Mouse (Mus musculus): ENCODE measurements at regions not wholly inside any gene's neighbourhood (a gene's known extent, or its start where the extent isn't known, plus 50 kb on each side); places are given as distances from the start of the nearest gene placed in this dataset.

DNA sequence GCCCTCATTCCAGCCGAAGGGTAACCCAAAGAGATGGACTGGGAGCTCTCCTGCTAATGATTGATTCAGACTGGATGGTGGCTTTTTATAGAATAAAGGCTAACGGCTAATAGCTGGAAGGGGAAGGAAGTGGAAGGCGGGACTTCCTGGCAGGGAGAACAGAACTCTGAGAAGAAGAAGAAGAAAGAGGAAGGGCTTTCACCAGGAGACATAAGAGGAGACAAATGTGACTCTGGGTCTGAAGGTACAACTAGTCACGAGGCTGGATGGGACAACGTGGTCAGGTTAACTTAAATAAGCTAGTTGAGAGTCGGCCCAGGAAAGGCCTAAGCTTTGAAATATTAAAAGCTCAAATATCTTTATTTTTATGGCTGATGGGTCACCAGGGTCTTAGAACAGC lies 224.8 kb upstream of the Jarid2 start:
- H3K4me3 ChIP-seq (ENCODE audit: low read depth, low read length): no peak overlapping the region
- no peak for ATAC-seq
- no peak overlapping the region for H3K4me2 ChIP-seq (replicated peaks; ENCODE audit: low read depth)
- H3K9ac ChIP-seq (ENCODE audit: low read depth, low read length): no peak overlapping the region
- TF ChIP-seq CTCF (IDR thresholded peaks at IDR 0.05; ENCODE audit: low read depth): no peak
- no peak overlapping the region for H3K27ac ChIP-seq (ENCODE audit: low read depth, low read length)
- H3K9me3 ChIP-seq (ENCODE audit: control insufficient read depth): no peaks in the 10 kb centered on the region
- no peaks in the 10 kb centered on the region for H3K36me3 ChIP-seq (ENCODE audit: control insufficient read depth, insufficient read depth)
- H3K27me3 ChIP-seq (replicated peaks; ENCODE audit: control insufficient read depth, insufficient read depth, low read length): no peaks in the 10 kb centered on the region
- H3K4me1 ChIP-seq (replicated peaks; ENCODE audit: control insufficient read depth, insufficient read depth, low read length): 0 out of 2 replicates have a peak, but pooled peaks cover 3% of the 10 kb centered on the region
- WGBS: 86% methylated on average over 6 of the region's 6 CpGs

- ATAC-seq: no peak
- TF ChIP-seq CTCF (IDR thresholded peaks at IDR 0.05; ENCODE audit: low read depth): no peak
- 47% methylated on average over 5 of the region's 5 CpGs for WGBS
Observed at GRCm38 (mm10) chr13:44506975-44507374, 222.3 kb upstream of the Jarid2 start.

DNA sequence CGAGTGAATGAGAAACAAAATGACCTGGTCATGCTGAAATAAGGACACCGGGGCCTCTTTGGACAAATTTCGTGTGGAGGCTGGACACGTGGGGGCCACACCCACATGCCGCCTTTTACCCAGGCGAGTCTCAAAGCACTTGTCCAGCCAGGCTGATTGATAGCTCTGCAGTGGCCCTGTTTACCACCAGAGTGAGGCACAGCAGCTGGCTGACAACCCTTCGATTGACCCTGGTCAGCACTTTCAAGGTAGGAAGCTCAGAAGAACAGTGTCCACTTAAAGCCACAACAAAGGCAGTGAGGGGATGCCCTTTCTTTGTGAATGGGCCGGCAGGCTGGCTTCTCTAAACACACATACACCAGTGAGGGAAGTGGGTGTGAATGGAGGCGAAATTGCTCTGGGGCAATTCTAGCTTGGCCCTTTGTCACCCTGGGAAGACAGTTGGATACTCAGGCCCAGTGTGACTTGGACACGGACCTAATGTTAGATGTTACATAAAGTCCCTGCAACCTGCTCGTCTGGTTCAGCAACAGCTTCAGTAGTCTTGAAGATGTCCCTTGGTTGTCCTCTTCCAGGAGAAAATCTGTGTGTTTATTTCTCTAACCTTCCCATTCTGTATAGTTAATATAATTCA lies 219.6 kb upstream of the Jarid2 start:
- no peak for ATAC-seq

More at GRCm38 (mm10) chr13:44506975-44507374, 222.3 kb upstream of the Jarid2 start:
- H3K4me2 ChIP-seq (replicated peaks; ENCODE audit: low read depth): no peak overlapping the region
- H3K9me3 ChIP-seq (ENCODE audit: control insufficient read depth): no peaks in the 10 kb centered on the region
- H3K4me1 ChIP-seq (replicated peaks; ENCODE audit: control insufficient read depth, insufficient read depth, low read length): 0 out of 2 replicates have a peak, but pooled peaks cover 3% of the 10 kb centered on the region
- no peak overlapping the region for H3K9ac ChIP-seq (ENCODE audit: low read depth, low read length)
- no peak overlapping the region for H3K4me3 ChIP-seq (ENCODE audit: low read depth, low read length)
- H3K36me3 ChIP-seq (ENCODE audit: control insufficient read depth, insufficient read depth): no peaks in the 10 kb centered on the region
- no peaks in the 10 kb centered on the region for H3K27me3 ChIP-seq (replicated peaks; ENCODE audit: control insufficient read depth, insufficient read depth, low read length)
- no peak overlapping the region for H3K27ac ChIP-seq (ENCODE audit: low read depth, low read length)

GRCm38 (mm10) chr13:44513378-44514285 lies 215.6 kb upstream of the Jarid2 start:
- H3K4me2 ChIP-seq (replicated peaks; ENCODE audit: low read depth): no peak overlapping the region
- H3K4me3 ChIP-seq (ENCODE audit: low read depth, low read length): no peak overlapping the region
- H3K27me3 ChIP-seq (replicated peaks; ENCODE audit: control insufficient read depth, insufficient read depth, low read length): no peaks in the 10 kb centered on the region
- no peak for TF ChIP-seq CTCF (IDR thresholded peaks at IDR 0.05; ENCODE audit: low read depth)
- ATAC-seq: no peak
- H3K4me1 ChIP-seq (replicated peaks; ENCODE audit: control insufficient read depth, insufficient read depth, low read length): no peaks in the 10 kb centered on the region
- WGBS: 62% methylated on average over 13 of the region's 13 CpGs
- H3K27ac ChIP-seq (ENCODE audit: low read depth, low read length): no peak overlapping the region
- no peaks in the 10 kb centered on the region for H3K9me3 ChIP-seq (ENCODE audit: control insufficient read depth)
- H3K9ac ChIP-seq (ENCODE audit: low read depth, low read length): no peak overlapping the region
- H3K36me3 ChIP-seq (ENCODE audit: control insufficient read depth, insufficient read depth): no peaks in the 10 kb centered on the region

More for the DNA sequence above, 219.6 kb upstream of the Jarid2 start:
- Histone ChIP-seq H3K4me3 (ENCODE audit: low read depth, low read length) (no peak overlapping the region), H3K27me3 (replicated peaks; ENCODE audit: control insufficient read depth, insufficient read depth, low read length) (no peaks in the 10 kb centered on the region), H3K4me2 (replicated peaks; ENCODE audit: low read depth) (no peak overlapping the region), H3K27ac (ENCODE audit: low read depth, low read length) (no peak overlapping the region), H3K9me3 (ENCODE audit: control insufficient read depth) (no peaks in the 10 kb centered on the region), H3K4me1 (replicated peaks; ENCODE audit: control insufficient read depth, insufficient read depth, low read length) (no peaks in the 10 kb centered on the region), H3K36me3 (ENCODE audit: control insufficient read depth, insufficient read depth) (no peaks in the 10 kb centered on the region), H3K9ac (ENCODE audit: low read depth, low read length) (no peak overlapping the region)
- peak; percentile 9; the same call in 1 of the 2 replicates for TF ChIP-seq CTCF (IDR thresholded peaks at IDR 0.05; ENCODE audit: low read depth)
- WGBS: 39% methylated on average over 11 of the region's 11 CpGs

- Histone ChIP-seq H3K4me3 (ENCODE audit: low read depth, low read length) (no peak overlapping the region), H3K9me3 (ENCODE audit: control insufficient read depth) (no peaks in the 10 kb centered on the region), H3K9ac (ENCODE audit: low read depth, low read length) (no peak overlapping the region), H3K4me2 (replicated peaks; ENCODE audit: low read depth) (no peak overlapping the region), H3K27me3 (replicated peaks; ENCODE audit: control insufficient read depth, insufficient read depth, low read length) (no peaks in the 10 kb centered on the region), H3K4me1 (replicated peaks; ENCODE audit: control insufficient read depth, insufficient read depth, low read length) (no peaks in the 10 kb centered on the region), H3K36me3 (ENCODE audit: control insufficient read depth, insufficient read depth) (no peaks in the 10 kb centered on the region), H3K27ac (ENCODE audit: low read depth, low read length) (no peak overlapping the region)
- 72% methylated on average over 5 of the region's 5 CpGs for WGBS
- no peak for TF ChIP-seq CTCF (IDR thresholded peaks at IDR 0.05; ENCODE audit: low read depth)
- ATAC-seq: no peak
Observed at GRCm38 (mm10) chr13:44514636-44515158, 214.6 kb upstream of the Jarid2 start.

GRCm38 (mm10) chr13:44516863-44517262 lies 212.4 kb upstream of the Jarid2 start:
- Histone ChIP-seq H3K36me3 (ENCODE audit: control insufficient read depth, insufficient read depth) (no peaks in the 10 kb centered on the region), H3K9me3 (ENCODE audit: control insufficient read depth) (no peaks in the 10 kb centered on the region), H3K27me3 (replicated peaks; ENCODE audit: control insufficient read depth, insufficient read depth, low read length) (no peaks in the 10 kb centered on the region), H3K4me2 (replicated peaks; ENCODE audit: low read depth) (no peak overlapping the region), H3K9ac (ENCODE audit: low read depth, low read length) (no peak overlapping the region), H3K27ac (ENCODE audit: low read depth, low read length) (no peak overlapping the region), H3K4me1 (replicated peaks; ENCODE audit: control insufficient read depth, insufficient read depth, low read length) (no peaks in the 10 kb centered on the region), H3K4me3 (ENCODE audit: low read depth, low read length) (no peak overlapping the region)
- WGBS: 88% methylated on average over 4 of the region's 4 CpGs
- ATAC-seq: no peak
- TF ChIP-seq CTCF (IDR thresholded peaks at IDR 0.05; ENCODE audit: low read depth): no peak
